Mouse (Mus musculus) olfactory bulb, adult 2 months (tissue): ENCODE measurements at regions not wholly inside any gene's neighbourhood (a gene's known extent, or its start where the extent isn't known, plus 50 kb on each side); places are given as distances from the start of the nearest gene placed in this dataset.
A peak's percentile ranks its signal among the peaks of the same experiment; 100 is the strongest.

Source experiments
- H3K27ac ChIP-seq: fragments of 200-500 bp; 2 replicates; pipeline ENCODE4 v1.5.1; 2012; ENCODE audit warnings: low read depth, low read length; ENCODE audit not compliant: insufficient read depth
- H3K4me1 ChIP-seq: fragments of 200-500 bp; 2 replicates; pipeline ENCODE4 v1.6.1; 2012; ENCODE audit warnings: low read length; ENCODE audit not compliant: control insufficient read depth, insufficient read depth
- H3K4me3 ChIP-seq: fragments of 200-500 bp; 2 replicates; pipeline ENCODE4 v1.5.1; 2012; ENCODE audit warnings: mild to moderate bottlenecking, low read depth, low read length, moderate library complexity; ENCODE audit not compliant: insufficient read depth
- CTCF ChIP-seq: fragments of 200-500 bp; IDR thresholded peaks from 2 replicates; pipeline ENCODE4 v1.5.1; 2012; ENCODE audit warnings: low read depth, mild to moderate bottlenecking, low read length, moderate library complexity; ENCODE audit not compliant: insufficient read depth
- POLR2A ChIP-seq: fragments of 200-500 bp; IDR thresholded peaks from 2 replicates; pipeline ENCODE4 v1.6.1; 2012; ENCODE audit warnings: mild to moderate bottlenecking, low read depth, low read length, moderate library complexity; ENCODE audit not compliant: insufficient read depth
- WGBS: fragments of 180-500 bp; shearing (Covaris S2); methylation state at CpG from one replicate; pipeline ENCODE4 v1.1.7; 2018; 5-methylcytosine and 5-hydroxymethylcytosine counted together

DNA sequence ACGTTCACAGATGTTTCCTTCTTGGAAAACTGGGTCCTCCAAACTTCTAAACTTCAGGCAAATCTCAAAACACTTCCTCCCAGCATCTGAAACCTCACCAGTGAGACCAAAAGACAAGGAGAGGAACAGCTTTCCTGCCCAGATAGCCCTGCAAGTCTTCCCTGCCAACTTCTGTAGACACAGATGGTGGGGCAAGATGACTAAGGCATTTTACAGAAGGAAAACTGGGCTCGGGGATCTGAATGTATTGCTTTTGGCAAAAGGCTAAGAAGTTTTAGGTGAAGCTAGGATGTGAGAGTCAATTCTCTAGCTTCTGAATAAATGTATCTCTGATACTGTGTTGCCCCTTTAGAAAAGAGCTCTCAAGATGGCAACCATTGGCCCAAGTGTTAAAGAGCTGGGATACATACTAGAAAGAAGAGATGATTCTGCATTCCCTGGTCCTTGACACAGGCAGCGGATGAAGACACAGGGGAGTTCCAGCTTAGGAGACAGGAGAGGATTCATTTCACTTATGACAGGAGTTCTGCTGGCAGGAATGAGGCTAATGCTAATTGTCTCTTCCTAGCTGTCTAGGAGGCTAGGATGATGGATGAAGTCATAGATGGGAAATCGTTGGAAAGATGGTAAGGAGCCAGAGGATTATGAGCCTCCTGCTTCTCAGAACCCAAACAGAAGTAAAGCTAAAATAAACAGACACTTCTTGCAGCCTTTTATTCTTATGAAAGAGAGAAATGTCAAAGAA, 108.0 kb upstream of the Ces5a start:
- 81% methylated on average over 4 of the region's 4 CpGs for WGBS
- Histone ChIP-seq H3K4me1 (no peaks in the 10 kb centered on the region), H3K27ac (no peak overlapping the region), H3K4me3 (no peak overlapping the region)
- no peak for TF ChIP-seq CTCF
- no peak for TF ChIP-seq POLR2A

DNA sequence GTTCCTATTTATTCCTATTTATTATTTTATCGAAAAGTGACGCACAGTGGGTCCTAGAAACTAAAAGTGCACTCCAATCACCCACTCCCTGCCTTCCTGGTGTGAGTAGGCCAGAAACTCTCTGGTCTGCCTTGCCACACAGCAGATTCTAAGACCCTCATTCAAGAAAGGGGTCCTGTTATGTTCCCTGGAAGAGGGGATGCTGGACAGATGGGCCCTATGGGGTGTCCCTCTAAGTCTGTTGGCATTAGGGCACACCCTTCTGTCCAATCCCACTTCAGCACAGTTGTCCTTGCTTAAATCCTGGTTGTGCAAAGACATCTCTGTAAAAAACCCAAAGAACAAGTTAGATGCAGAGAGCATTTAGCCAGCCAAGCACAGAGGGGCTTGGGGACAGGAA, 117.8 kb upstream of the Ces5a start:
- TF ChIP-seq CTCF, result no peak
- TF ChIP-seq POLR2A, result no peak

DNA sequence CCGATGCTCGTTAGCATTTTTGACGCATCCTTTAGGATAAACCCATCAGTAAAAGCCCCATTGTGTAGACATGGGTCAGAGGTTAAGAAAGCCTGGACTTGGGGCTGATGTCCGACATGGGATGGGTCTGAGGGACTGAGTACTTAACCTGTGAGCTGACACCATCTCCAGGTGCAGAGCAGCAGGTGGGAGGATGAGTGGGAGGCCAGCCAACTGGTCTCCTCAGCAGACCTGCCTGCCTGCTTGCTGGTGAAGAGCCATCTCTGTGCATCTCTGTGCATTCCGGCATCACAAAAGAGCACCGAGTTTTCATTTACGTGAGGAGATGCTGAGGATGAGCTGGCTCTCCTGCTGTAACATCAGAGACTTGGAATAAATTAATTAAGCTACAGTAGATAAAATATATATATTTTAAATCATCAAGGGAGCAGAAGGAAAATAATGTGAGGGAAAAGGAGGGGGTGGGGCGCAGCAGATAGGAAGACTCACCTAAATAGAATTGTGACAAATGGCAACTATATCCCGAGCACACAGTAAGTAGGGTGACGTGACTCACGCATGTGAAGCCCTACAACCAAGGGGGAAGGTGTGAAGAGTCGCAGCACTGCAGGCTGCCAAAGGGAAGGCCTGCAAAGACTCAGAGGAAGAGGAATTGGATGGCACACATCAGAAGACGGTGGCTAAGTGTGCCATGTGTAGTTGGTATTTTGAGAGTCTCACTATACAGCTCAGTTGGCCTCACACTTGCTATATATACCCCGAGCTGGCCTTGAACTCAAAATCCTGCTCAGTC, 118.5 kb upstream of the Ces5a start:
- no peak overlapping the region for H3K27ac ChIP-seq
- H3K4me3 ChIP-seq, result no peak overlapping the region
- WGBS, result 81% methylated on average over 14 of the region's 14 CpGs
- H3K4me1 ChIP-seq, result no peaks in the 10 kb centered on the region
- TF ChIP-seq POLR2A, result no peak
- no peak for TF ChIP-seq CTCF

More for the DNA sequence above, 117.8 kb upstream of the Ces5a start:
- Histone ChIP-seq H3K4me3 (no peak overlapping the region), H3K4me1 (no peaks in the 10 kb centered on the region), H3K27ac (no peak overlapping the region)
- WGBS, result 96% methylated on average over 2 of the region's 2 CpGs

DNA sequence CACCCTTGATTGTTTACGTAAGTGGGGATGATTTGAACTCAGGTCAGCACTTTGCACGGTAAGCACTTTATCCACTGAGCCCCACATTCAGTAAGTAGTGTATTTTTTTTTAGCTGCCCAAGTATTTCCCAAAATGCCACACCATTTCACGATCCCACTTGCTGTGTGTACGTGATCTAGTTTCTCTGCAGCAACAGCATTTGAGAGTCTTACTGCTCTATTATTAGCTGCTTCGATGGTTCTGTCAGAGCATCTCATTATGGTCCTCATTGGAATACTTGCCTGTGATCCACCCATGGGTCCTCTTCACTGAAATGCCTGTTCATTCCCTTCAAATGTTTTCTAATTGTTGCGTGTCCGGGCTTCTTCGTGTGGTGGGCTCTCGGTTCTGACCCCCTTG, 120.1 kb upstream of the Ces5a start:
- no peak overlapping the region for H3K4me3 ChIP-seq
- no peak for TF ChIP-seq CTCF
- TF ChIP-seq POLR2A, result no peak
- H3K27ac ChIP-seq, result no peak overlapping the region
- WGBS, result 59% methylated on average over 9 of the region's 9 CpGs
- H3K4me1 ChIP-seq, result no peaks in the 10 kb centered on the region

DNA sequence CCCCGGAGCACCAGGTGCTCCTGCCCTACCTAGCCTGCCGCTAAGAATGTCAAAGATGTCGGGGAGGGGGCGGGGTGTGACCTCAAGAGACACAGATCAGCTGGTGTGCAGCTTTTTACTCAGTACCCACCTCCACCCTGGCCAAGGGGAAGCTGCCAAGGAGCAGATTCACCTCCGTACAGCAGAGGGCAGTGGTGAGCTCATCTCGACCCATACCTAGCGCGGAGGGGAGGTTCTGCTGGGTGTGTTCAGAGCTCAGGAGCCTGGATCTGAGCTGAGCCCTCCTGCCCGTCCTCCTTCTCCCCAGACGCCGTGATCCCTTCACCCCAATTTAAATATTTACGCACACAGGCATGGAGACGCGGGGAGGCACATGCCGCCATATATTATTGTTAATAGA, 126.1 kb upstream of the Ces5a start:
- Histone ChIP-seq H3K4me1 (0 out of 2 replicates have a peak, but pooled peaks cover 2% of the 10 kb centered on the region), H3K4me3 (peak overlapping the region; percentile 33), H3K27ac (no peak overlapping the region)
- WGBS, result under 1% methylated on average over 15 of the region's 15 CpGs
- TF ChIP-seq CTCF, result peak; percentile 92
- TF ChIP-seq POLR2A, result no peak

DNA sequence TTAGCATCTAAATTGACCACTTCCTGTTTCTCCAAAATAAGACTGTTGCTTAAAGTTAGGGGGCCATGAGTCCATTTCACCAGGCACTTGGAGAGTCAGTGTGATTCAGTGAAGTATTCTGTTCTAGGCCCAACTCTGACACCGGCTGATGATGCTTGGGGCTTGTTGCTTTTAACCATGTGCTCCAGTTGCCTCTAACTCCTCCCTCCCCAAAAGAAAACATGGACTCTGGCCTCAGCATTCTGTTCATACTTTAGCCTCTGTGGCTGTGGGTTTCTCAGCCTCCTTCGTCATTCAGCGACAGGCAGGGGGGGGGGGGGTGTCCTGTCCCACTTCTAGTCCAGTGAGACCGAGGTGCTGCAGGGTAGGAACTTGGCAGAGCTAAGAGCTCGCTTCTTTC, 126.6 kb upstream of the Ces5a start:
- TF ChIP-seq CTCF (no peak), POLR2A (no peak)
- WGBS, result 71% methylated on average over 5 of the region's 5 CpGs
- Histone ChIP-seq H3K4me1 (0 out of 2 replicates have a peak, but pooled peaks cover 2% of the 10 kb centered on the region), H3K4me3 (no peak overlapping the region), H3K27ac (no peak overlapping the region)

DNA sequence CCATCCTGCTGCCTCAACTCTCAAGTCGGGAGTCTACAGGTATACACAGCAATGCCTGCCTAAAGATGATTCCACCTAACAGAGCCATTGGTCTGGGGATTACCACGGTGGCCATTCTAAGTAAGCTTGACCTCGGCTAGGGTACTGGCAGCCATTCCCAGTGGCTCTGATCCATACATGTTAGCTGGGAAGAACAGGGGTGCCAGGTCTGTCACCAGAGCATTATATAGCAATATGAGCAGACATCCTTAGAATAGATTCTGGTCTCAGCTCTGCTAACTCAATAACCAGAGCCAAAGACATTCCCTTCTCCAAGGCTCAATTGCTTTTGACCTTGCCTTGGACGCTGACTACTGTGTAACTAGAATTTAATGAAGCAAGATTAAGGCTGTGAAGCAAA, 128.2 kb upstream of the Ces5a start:
- WGBS, result 90% methylated on average over 4 of the region's 4 CpGs
- Histone ChIP-seq H3K27ac (no peak overlapping the region), H3K4me1 (0 out of 2 replicates have a peak, but pooled peaks cover 5% of the 10 kb centered on the region), H3K4me3 (no peak overlapping the region)
- TF ChIP-seq CTCF, result no peak
- TF ChIP-seq POLR2A, result no peak

DNA sequence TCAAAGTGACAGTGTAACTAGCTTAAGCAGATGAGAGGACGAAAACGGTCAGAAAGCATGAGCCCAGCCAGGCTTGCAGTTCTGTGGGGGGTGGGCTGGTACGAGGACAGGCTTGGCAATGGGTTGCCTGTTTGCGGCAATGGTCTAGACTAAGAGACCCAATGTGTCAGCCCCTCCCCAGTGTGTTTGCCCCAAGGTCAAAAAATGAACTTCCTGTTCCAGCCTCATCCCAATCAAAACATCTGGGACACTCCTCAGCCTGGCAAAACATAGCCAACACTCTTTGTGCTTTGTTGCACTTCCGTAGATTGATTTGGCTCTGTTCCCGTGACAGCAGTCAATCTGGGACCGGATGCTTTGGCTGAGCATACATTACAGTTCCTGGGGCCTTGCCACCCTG, 132.7 kb upstream of the Ces5a start:
- Histone ChIP-seq H3K27ac (no peak overlapping the region), H3K4me3 (no peak overlapping the region), H3K4me1 (0 out of 2 replicates have a peak, but pooled peaks cover 3% of the 10 kb centered on the region)
- TF ChIP-seq CTCF, result no peak
- TF ChIP-seq POLR2A, result no peak
- 42% methylated on average over 7 of the region's 7 CpGs for WGBS

DNA sequence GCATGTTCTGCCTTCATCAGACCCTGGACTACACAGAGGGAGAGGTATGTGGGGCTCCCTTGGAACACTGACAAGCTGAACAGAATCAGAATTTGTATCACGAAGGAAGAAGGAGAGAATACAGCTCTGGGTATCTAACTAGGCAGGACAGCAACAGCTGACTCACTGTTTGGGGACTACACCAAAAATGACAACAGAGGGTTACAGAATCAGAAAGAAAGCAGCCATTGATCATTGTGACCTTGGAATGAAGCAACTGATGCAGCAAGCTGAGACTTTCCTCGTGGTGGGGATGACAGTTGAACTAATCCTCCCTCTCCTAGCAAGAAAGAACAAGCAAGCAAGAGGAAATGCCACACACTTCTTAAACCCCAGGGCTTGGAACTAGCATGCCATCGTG, 135.0 kb upstream of the Gnao1 start:
- WGBS, result 65% methylated on average over 3 of the region's 3 CpGs
- Histone ChIP-seq H3K27ac (no peak overlapping the region), H3K4me1 (no peaks in the 10 kb centered on the region), H3K4me3 (no peak overlapping the region)
- no peak for TF ChIP-seq POLR2A
- no peak for TF ChIP-seq CTCF
